Mouse (Mus musculus): Measurements from ENCODE around the gene 9530068E07Rik. TPM values are rescaled to one million over a fixed set of nuclear protein-coding genes. Genes with fewer than 3 reads are reported as not detected.

The 9530068E07Rik gene
- total RNA-seq, 1 experiment: 55.0 TPM

DNA sequence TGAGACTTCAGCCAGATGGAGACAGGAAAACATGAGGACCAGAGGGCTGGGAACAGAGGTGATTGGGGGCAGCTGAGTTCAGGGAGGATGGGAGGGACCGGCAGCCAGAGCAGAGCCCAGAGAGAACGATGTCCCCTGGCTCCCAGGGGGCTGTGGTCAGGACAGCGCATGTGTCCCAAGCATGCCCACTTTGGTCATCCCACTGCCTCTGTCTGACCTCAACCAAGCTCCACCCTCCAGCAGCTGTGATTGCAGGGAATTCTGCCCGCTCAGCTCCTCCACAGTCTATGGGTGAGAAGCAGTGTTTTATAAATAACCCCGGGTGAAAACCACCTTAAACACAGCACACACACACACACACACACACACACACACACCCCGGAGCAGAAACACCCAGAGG lies 33.2 kb downstream of the 9530068E07Rik start:
- DNase-seq (ENCODE audit: low read depth, low spot score): no peak
- H3K36me3 ChIP-seq (ENCODE audit: control insufficient read depth, insufficient read depth, low read length, poor library complexity, severe bottlenecking): no peaks in the 10 kb centered on the region
- no peak overlapping the region for H3K9ac ChIP-seq (ENCODE audit: insufficient read depth, low read depth, low read length, poor library complexity, severe bottlenecking)
- no peaks in the 10 kb centered on the region for H3K9me3 ChIP-seq (ENCODE audit: control insufficient read depth, insufficient read depth, low read depth, low read length)
- in situ Hi-C loops (cut with MboI; ENCODE audit: low sequenced_read_pairs in 2 of 2, unreplicated experiment in 2 of 2): no loop called here
- H3K27ac ChIP-seq (ENCODE audit: insufficient read depth, low read depth, low read length, poor library complexity, severe bottlenecking): no peak overlapping the region
- H3K4me1 ChIP-seq (ENCODE audit: control insufficient read depth in 2 of 2, insufficient read depth in 2 of 2, low read length in 2 of 2, poor library complexity in 1 of 2): no peaks in the 10 kb centered on the region
- no peak overlapping the region for H3K4me3 ChIP-seq (ENCODE audit: insufficient read depth in 1 of 2, low read depth in 1 of 2, low read length in 2 of 2, poor library complexity in 1 of 2, severe bottlenecking in 1 of 2)
- no peak for TF ChIP-seq MAFK (IDR thresholded peaks at IDR 0.05; ENCODE audit: insufficient read depth, low read depth, low read length)
- no peak for TF ChIP-seq CHD2 (IDR thresholded peaks at IDR 0.05; ENCODE audit: low read depth, low read length)
- no peak for TF ChIP-seq ZC3H11A (IDR thresholded peaks at IDR 0.05; ENCODE audit: borderline replicate concordance, low read depth, low read length)
- TF ChIP-seq ZNF384 (IDR thresholded peaks at IDR 0.05; ENCODE audit: low read depth, low read length): no peak
- no peak for TF ChIP-seq HCFC1 (IDR thresholded peaks at IDR 0.05; ENCODE audit: borderline replicate concordance, insufficient read depth, low read length)

DNA sequence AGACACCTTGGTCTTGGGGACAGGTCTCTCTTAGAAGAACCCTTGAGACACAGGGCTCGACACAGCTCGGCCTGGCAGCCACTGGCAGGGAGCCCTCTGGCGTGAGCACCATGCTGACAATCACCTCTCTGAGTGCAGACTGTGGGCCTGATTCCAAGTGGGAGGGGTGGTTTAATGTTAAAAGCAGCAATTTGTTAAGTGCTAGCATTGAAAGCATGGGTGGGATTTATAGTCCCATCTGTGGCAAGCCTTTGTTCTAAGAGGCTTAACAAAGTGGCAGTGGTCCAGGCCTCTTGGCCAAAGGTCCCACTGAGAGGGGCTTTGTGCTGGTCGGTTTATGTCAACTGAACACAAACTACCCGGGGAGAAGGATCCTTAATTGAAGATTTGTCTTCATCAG lies 35.4 kb downstream of the 9530068E07Rik start:
- no peak overlapping the region for H3K4me3 ChIP-seq (ENCODE audit: insufficient read depth in 1 of 2, low read depth in 1 of 2, low read length in 2 of 2, poor library complexity in 1 of 2, severe bottlenecking in 1 of 2)
- H3K4me1 ChIP-seq (ENCODE audit: control insufficient read depth in 2 of 2, insufficient read depth in 2 of 2, low read length in 2 of 2, poor library complexity in 1 of 2): no peaks in the 10 kb centered on the region
- no peak overlapping the region for H3K27ac ChIP-seq (ENCODE audit: insufficient read depth, low read depth, low read length, poor library complexity, severe bottlenecking)
- H3K9ac ChIP-seq (ENCODE audit: insufficient read depth, low read depth, low read length, poor library complexity, severe bottlenecking): no peak overlapping the region
- no peak for DNase-seq (ENCODE audit: low read depth, low spot score)
- no peaks in the 10 kb centered on the region for H3K9me3 ChIP-seq (ENCODE audit: control insufficient read depth, insufficient read depth, low read depth, low read length)
- H3K36me3 ChIP-seq (ENCODE audit: control insufficient read depth, insufficient read depth, low read length, poor library complexity, severe bottlenecking): no peaks in the 10 kb centered on the region
- in situ Hi-C loops (cut with MboI; ENCODE audit: low sequenced_read_pairs in 2 of 2, unreplicated experiment in 2 of 2): no loop called here
- no peak for TF ChIP-seq MAFK (IDR thresholded peaks at IDR 0.05; ENCODE audit: insufficient read depth, low read depth, low read length)

DNA sequence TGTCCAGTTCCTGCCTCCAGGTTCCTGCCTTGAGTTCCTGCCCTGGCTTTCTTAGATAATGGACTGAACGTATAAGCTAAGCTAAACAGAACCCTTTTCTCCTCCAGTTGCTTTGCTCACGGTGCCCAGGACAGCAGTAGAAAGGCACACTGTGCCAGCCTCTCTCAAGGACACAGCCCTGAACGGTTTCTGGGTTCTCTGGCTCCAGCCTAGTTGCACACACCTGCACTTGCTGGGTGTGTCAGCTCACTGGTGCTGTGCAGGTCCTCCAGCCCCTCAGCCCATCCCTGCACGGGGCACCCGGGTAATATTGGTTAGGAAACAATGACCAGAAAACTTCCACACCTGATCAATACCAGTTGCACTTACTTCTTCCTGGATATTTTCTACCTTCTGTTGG lies 35.9 kb downstream of the 9530068E07Rik start:
- Histone ChIP-seq H3K36me3 (ENCODE audit: control insufficient read depth, insufficient read depth, low read length, poor library complexity, severe bottlenecking) (no peaks in the 10 kb centered on the region), H3K9me3 (ENCODE audit: control insufficient read depth, insufficient read depth, low read depth, low read length) (no peaks in the 10 kb centered on the region), H3K9ac (ENCODE audit: insufficient read depth, low read depth, low read length, poor library complexity, severe bottlenecking) (no peak overlapping the region), H3K4me1 (ENCODE audit: control insufficient read depth in 2 of 2, insufficient read depth in 2 of 2, low read length in 2 of 2, poor library complexity in 1 of 2) (peaks cover 3 to 4% of the 10 kb centered on the region in 2 experiments; a peak in 2 of 4 replicates), H3K4me3 (ENCODE audit: insufficient read depth in 1 of 2, low read depth in 1 of 2, low read length in 2 of 2, poor library complexity in 1 of 2, severe bottlenecking in 1 of 2) (no peak overlapping the region), H3K27ac (ENCODE audit: insufficient read depth, low read depth, low read length, poor library complexity, severe bottlenecking) (no peak overlapping the region)
- no peak for DNase-seq (ENCODE audit: low read depth, low spot score)
- in situ Hi-C loops (cut with MboI; ENCODE audit: low sequenced_read_pairs in 2 of 2, unreplicated experiment in 2 of 2): no loop called here
- no peak for TF ChIP-seq MAFK (IDR thresholded peaks at IDR 0.05; ENCODE audit: insufficient read depth, low read depth, low read length)

DNA sequence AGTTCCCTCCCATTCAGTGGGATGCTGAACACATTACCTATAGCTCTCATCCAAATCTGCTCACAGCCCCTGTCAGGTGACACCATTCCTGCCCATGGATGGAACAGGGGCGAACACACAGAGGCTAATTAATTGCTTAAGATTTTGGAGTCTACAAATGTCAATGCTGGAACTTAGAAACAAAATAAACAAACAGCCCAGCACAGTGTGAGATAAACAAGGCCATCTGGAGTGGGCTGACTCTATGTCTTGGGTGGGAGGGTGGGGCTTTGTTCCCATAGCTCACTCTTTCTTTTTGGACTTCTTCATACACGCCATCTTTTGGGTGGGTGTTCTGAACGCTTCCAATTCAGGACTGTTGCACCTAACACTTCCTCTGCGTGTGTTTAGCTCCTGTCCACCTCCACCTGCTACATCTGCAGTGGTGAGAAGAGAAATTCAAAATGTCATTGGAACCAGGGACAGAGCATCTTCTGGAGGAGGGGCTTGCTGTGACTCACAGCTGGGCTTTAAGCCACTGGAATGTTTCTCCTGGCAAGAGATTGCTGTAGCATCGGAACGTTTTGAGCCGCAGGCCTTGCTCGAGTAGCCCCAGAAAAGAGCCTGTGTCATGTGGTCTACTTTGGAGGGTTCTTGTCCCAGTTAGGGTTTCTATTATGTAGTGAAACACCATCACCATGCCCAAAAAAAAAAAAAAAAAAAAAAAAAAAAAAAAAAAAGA lies 37.0 kb downstream of the 9530068E07Rik start:
- H3K4me3 ChIP-seq (ENCODE audit: insufficient read depth in 1 of 2, low read depth in 1 of 2, low read length in 2 of 2, poor library complexity in 1 of 2, severe bottlenecking in 1 of 2): no peak overlapping the region
- peaks cover 3 to 4% of the 10 kb centered on the region in 2 experiments; a peak in 2 of 4 replicates for H3K4me1 ChIP-seq (ENCODE audit: control insufficient read depth in 2 of 2, insufficient read depth in 2 of 2, low read length in 2 of 2, poor library complexity in 1 of 2)
- DNase-seq (ENCODE audit: low read depth, low spot score): no peak
- H3K9me3 ChIP-seq (ENCODE audit: control insufficient read depth, insufficient read depth, low read depth, low read length): no peaks in the 10 kb centered on the region
- H3K36me3 ChIP-seq (ENCODE audit: control insufficient read depth, insufficient read depth, low read length, poor library complexity, severe bottlenecking): no peaks in the 10 kb centered on the region
- in situ Hi-C loops (cut with MboI; ENCODE audit: low sequenced_read_pairs in 2 of 2, unreplicated experiment in 2 of 2): no loop called here
- TF ChIP-seq ZNF384 (IDR thresholded peaks at IDR 0.05; ENCODE audit: low read depth, low read length): peak; percentile 51; the same call in 1 of the 2 replicates
- TF ChIP-seq ZC3H11A (IDR thresholded peaks at IDR 0.05; ENCODE audit: borderline replicate concordance, low read depth, low read length): no peak
- TF ChIP-seq MAFK (IDR thresholded peaks at IDR 0.05; ENCODE audit: insufficient read depth, low read depth, low read length): no peak
- no peak for TF ChIP-seq CHD2 (IDR thresholded peaks at IDR 0.05; ENCODE audit: low read depth, low read length)
- no peak for TF ChIP-seq HCFC1 (IDR thresholded peaks at IDR 0.05; ENCODE audit: borderline replicate concordance, insufficient read depth, low read length)
- no peak overlapping the region for H3K27ac ChIP-seq (ENCODE audit: insufficient read depth, low read depth, low read length, poor library complexity, severe bottlenecking)
- no peak overlapping the region for H3K9ac ChIP-seq (ENCODE audit: insufficient read depth, low read depth, low read length, poor library complexity, severe bottlenecking)

DNA sequence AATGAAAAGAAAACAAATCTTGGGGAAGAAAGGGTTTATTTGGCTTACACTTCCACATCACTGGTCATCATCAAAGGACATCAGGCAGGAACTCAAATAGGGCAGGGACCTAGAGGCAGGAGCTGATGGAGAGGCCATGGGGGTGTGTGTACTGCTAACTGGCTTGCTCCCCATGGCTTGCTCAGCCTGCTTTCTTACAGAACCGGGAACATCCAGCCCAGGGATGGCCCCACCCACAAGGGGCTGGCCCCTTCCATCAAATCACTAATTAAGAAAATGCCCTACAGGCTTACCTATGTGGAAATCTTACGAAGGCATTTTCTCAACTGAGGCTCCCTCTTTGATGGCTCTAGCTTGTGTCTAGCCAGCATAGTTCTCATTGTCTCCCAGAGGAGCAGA lies 37.6 kb downstream of the 9530068E07Rik start:
- Histone ChIP-seq H3K36me3 (ENCODE audit: control insufficient read depth, insufficient read depth, low read length, poor library complexity, severe bottlenecking) (no peaks in the 10 kb centered on the region), H3K9me3 (ENCODE audit: control insufficient read depth, insufficient read depth, low read depth, low read length) (no peaks in the 10 kb centered on the region), H3K4me1 (ENCODE audit: control insufficient read depth in 2 of 2, insufficient read depth in 2 of 2, low read length in 2 of 2, poor library complexity in 1 of 2) (peaks cover 3 to 4% of the 10 kb centered on the region in 2 experiments; a peak in 2 of 4 replicates), H3K9ac (ENCODE audit: insufficient read depth, low read depth, low read length, poor library complexity, severe bottlenecking) (no peak overlapping the region), H3K4me3 (ENCODE audit: insufficient read depth in 1 of 2, low read depth in 1 of 2, low read length in 2 of 2, poor library complexity in 1 of 2, severe bottlenecking in 1 of 2) (no peak overlapping the region), H3K27ac (ENCODE audit: insufficient read depth, low read depth, low read length, poor library complexity, severe bottlenecking) (no peak overlapping the region)
- in situ Hi-C loops (cut with MboI; ENCODE audit: low sequenced_read_pairs in 2 of 2, unreplicated experiment in 2 of 2): no loop called here
- no peak for DNase-seq (ENCODE audit: low read depth, low spot score)
- TF ChIP-seq MAFK (IDR thresholded peaks at IDR 0.05; ENCODE audit: insufficient read depth, low read depth, low read length): no peak
